Mouse (Mus musculus) megakaryocyte progenitor cell, adult 5-6 weeks (primary cell): Measurements from ENCODE around the gene Entpd8. TPM values are rescaled to one million over a fixed set of nuclear protein-coding genes. Genes with fewer than 3 reads are reported as not detected.

Source experiments
- ATAC-seq: replicated peaks from 2 replicates; pipeline ENCODE4 v1.8.0; 2016; ENCODE audit warnings: mild to moderate bottlenecking, moderate TSS enrichment, inconsistent platforms; ENCODE audit not compliant: poor library complexity
- total RNA-seq, 2 experiments: library from RNA; stranded (forward) in 1 of 2; stranded (reverse) in 1 of 2; fragments of 157-497, 149-512 nt in 1 of 2; fragments of 200-1000 nt in 1 of 2; gene quantifications; 2 replicates each; pipeline versions ENCODE4 v1.2.3 to v1.2.4; 2015 to 2017

Entpd8 gene
- total RNA-seq, 2 experiments from 2014 or later, result not detected

DNA sequence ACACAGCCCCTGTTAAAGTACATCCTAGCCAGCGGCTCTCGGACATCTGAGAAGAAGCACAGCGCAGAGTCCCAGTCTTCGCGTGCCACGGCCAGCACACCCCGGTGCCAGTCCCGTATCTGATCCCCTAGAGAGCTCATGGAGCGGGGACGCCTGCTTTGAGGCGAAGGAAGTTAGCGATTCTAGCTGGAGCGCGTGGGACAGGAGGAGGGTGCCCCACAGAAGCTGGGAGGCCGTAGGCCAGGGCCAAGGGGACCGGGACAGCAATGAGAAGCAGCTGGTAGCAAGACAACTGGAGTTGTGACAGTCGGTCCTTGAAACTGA, 14.6 kb downstream of the Entpd8 start:
- 0 out of 2 replicates have a peak, but pooled peaks have one; percentile 9 for ATAC-seq

DNA sequence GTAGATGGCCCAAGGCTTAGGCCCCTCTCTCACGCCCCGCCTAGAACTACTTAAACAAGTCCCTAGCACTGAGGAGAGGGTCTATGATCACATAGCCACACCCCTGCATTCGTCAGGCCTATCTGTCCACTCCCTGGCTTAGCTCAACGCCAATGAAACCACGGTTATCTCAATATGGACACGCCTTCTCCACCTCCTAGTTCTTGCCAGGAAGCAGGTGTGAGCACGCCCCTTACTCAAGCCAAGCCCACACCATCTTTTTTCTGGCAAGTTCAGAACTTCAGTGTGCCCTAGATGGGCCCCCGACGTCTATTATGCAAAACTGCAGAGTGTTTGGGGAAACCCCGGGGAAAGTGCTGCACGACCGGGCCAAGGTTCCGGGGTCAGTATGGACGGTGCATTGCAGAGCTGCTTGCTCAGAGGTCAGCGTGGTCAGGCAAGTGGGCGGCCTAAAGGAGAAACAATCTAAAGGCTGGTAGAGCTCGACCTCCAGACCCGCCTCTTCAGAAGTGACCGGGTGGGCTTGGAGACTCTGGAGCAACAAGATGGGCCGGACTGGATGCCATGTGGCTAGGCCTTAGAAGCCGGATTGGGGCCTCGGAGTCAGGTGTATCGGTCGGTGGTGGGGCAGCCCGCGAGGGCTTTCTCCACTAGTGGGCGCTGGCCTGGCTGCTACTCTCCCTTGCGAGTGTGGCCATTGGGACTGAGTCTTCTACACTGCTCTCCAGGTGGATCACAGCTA, 15.2 kb downstream of the Entpd8 start, which contains the start of gene Noxa1:
Noxa1 (minus strand) TSS at position 41 of the 742 bp plus-strand sequence.
- ATAC-seq, result peak; percentile 72

DNA sequence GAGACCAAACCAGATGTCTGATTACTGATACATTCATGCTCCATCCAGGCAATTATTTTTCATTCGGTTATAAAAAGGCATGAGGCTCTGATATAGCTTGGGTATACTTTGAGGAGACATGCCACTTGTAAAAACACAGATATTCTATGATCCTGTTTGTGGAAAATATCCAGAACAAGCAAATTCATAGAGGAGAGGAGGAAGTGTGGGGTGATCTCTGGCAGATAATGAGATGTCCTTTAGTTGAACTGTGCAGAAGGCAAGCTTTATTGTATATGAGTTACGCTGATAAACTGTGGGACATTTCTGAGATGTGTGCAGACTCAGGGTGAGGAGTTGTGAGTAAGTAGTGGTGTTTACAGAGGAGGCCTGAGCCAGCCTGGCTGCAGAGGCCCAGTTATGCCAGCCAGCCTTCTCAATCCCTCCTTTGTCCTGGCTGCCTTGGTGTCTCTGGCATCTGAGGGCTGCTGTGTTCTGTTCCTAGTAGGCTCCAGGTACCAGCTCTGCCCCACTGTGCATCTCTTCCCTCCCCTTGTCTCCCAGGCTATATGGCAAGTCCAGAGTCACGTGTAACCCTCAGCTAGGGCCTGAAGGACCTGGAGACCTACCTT, 18.0 kb downstream of the Entpd8 start:
- no peak for ATAC-seq

DNA sequence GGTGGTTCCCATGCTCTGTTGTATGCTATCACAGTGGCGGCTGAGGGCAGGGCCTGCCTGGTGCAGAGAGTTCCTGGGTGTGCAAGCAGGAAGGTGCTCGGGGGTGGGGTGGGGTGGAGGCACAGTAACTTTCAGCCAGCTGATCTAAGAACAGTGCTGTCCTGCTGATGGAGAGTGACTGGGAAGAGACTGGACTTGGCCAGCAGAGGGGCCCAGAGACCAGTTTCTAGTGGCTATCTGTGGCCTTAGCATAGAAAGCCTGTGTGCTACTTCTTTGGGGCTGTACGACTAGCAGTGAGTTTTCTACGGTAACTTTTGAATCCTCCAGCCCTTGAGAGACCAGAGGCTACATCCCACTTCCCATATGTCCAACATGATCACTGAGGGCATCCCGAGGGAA, 18.9 kb downstream of the Entpd8 start:
- peak; percentile 35 for ATAC-seq

DNA sequence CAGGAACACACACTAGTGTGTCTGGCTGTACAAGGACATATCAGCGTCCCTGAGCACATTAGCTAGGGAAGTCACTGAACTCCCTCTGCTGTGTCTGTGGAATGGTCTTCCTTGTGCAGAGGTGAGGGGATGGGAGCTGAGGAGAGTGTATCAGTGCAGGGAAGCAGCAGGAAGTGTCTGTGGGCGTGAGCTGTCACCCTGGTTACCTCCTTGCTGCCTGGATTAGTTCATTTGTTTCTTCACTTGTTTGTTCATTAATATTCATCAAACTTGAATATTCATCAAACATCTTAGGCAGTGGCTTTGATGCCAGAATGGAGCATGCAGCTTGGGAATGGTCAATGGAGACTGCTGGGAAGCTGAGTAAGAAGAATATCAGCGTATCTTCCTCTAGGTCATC, 19.6 kb downstream of the Entpd8 start:
- ATAC-seq, result no peak

DNA sequence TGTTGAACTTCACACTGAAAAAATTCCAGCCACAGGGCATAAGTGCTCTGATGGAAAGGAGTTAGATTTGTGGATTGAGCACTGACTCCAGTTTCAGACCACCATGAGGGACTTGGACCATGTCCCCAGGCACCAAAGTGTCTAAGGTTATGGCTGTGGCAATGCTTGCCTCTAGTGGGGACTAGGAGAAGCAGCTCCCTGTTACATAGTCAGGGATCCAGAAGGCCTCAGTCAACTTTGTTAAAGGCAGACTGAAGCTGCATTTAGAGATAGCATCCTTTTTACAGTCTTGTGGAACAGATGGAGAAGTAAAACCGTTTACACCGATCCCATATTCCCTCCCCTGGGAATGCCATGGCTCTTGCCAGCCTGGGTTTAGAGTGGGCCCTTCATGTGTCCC, 24.0 kb downstream of the Entpd8 start:
- ATAC-seq, result no peak

DNA sequence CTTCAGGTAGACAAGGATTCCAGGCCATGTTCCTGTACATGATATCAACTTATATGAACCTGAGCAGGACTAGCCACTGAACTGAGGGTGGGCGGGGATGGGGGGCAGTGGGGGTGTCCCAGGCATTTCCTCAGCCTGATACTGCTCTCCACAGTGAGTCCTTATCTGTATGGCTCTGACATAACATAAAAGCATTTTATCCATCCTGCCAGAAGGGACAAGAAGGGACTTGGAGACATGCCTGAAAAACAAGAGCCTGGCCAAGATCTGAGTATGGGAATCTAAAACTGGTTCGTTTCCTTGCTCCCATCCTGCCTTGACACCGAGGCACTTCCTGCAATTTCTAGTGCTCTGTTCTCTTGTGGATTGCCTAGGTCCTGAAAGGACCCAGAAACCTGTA, 25.9 kb downstream of the Entpd8 start:
- peak; percentile 55 for ATAC-seq

DNA sequence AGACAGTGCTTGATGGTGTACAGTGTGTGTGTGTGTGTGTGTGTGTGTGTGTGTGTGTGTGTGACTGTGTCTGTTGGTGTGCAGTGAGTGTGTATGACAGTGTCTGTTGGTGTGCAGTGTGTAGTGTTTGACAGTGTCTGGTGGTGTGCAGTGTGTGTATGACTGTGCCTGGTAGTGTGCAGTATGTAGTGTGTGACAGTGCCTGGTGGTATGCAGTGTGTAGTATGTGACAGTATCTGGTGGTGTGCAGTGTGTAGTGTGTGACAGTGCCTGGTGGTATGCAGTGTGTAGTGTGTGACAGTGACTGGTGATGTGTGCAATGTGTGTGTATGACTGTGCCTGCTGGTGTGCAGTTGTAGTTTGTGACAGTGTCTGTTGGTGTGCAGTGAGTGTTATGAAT, 29.4 kb downstream of the Entpd8 start:
- no peak for ATAC-seq

DNA sequence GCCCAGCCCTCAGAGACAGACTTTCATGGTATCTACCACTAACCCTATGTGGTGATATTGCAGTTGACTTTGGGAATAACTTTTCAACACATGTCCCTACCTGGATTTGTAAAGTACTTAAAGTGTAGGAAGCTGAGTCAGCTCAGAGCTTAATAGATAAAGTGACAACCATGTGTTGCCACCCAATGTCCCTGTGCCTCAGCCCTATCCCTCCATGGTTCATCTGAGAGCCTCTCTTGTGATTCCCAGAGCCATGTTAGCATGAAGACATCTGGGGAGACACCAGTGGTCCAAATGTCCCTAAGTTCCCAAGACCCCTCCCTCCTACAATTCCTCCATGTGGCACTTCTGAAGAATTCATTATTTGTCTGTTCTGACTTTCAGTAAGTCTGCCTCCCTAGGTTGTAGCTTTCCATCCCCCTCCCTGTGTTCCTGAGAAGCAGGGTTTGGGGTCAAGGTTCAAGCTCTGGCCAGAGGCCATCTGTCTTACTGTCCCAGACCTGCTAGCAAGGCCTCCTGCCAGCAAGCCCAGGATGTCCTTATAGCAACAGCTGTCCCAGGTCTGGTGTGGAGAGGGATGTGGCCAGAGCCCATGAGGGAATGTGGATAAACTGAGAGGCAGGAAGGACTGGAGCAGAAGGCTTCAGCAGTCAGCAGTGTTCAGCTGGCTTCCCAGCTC, 30.5 kb downstream of the Entpd8 start:
- no peak for ATAC-seq

DNA sequence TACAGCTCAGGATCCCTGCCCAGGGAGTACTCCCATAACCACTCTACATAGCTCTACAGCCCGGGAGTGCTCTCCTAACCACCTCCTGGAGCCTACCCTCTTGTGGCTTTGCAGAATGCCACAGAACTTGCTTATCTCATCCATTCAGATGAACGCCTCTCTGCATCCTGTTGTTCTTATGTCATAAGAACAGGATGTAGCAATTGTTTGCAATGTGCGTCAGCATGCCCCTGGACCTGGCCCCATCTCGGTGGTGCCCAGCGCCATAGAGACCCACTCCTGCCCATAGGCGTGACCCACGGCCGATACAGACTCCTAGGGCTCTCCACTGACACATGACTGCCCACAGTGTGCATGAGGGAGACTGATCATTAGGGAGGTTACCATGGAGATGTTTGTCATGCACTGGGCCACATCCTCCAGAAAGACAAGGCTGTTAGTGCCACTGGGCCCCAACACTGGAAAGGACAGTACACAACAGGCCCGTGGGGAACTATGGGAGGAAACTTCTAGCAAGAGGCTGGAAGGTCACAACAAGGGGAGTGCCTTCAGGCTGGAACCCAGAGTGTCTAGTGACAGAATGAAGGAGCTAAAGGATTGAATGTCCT, 31.2 kb downstream of the Entpd8 start:
- peak; percentile 75 for ATAC-seq

DNA sequence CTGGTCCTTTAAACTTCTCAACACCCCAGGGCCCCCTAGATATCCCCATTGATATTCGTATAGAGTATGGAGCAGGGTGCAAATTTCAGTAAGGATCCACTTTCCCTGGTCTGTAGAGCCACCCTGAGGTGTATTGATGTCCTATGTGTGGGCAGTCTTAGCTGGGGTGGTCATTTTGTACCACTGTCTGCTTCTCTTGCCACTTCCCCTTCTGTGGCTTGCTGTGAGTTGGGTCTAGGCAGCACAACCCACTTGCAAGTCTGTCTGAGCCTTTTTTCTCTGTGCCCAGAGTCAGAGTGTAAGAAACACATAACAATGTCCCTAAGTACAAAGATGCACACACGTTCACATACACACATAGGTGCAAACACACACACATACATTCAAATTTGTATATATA, 34.2 kb downstream of the Entpd8 start:
- no peak for ATAC-seq

DNA sequence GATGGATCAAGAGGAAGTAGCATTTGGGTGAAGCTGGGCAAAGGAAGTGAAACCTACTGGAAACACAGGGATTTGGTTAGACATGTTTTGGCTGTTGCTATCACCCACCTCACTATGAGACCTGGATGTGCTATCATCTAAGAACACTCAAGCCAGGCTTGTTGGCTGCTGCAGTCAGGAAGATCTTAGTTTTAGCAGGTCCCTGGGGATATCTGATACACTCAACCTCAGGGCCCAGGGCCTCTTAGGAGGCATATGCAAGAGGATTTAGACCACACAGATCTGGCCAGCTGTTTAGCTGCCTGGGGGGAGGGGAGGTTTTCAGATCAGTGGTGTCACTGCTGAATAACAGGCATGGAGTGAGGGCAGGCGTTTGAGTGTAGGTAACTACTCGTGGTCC, 35.3 kb downstream of the Entpd8 start:
- ATAC-seq, result peak; percentile 74

DNA sequence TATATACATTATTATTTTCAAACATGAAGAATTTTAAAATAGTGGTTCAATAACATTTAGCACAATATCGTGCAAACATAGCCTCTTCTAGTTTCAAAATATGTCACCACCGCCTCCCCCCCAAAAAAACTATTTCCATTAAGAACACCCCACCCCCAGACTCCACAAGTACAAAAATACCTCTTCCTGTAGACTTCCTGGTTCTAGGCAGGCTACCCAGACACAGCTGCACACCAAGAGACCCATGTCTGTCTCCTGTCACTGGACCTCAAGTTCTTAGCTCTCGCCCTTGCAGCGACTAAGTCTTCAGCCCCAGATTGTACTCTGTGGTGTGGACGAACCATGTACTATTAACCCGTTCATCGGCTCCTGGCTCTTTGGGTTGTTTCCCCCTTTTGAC, 40.9 kb downstream of the Entpd8 start:
- no peak for ATAC-seq

DNA sequence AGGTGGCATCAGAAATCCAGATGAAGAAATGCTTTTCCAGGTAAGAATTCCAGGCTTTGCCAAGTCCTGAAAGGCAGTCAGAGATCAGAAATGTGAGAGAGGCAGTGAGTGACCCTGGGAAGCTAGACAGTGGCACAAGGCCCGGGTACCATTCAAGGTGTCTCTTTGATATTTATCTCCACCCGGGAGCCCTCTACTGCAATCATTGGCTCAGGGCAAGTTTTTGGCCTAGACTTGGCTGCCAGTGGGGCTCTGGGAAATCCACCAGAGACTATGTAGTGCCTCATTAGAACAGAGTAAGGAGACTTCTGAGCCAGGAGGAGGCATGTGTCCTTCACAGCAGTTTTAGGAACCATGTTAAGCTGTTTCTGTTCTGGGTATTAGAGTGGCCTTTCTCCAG, 42.6 kb downstream of the Entpd8 start:
- no peak for ATAC-seq

DNA sequence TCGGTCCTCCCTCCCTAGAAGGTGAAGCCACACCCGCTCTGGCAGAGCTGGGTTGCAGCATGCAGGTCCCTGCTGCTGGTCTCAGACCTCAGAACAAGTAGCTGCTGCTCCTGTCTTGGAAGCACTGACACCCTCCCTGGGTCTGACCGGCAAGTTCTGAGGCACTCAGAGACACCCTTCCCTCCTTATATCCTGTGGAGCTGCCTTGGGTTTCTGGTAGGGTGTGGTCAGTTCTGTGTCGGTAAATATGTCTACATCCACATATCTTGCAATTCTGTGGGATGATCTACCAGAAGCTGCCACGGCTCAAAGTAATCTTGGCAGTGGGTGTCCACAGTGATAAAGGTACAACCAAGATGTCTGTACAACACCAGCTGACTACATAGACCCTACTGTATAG, 43.4 kb downstream of the Entpd8 start:
- peak; percentile 24; the same call in 1 of the 2 replicates for ATAC-seq

DNA sequence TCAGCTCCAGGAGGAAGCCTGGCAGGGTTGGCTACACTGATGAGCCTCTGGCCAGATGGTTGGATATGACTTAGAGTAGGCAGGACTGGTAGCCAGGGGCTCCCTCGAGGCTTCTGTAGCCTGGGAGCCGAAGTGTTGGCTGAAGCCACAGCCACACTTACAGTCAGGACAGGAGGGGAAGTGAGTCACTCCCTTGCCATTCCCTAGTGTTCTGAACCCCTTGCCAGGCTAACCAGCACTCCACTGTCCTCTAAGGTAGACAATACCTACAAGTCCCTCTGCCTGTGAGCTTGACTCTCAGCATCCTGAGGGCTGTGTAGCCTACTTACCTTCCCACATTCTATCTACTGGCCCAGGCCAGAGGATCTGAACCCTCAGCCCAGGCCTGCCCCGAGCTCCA, 44.3 kb downstream of the Entpd8 start:
- no peak for ATAC-seq

DNA sequence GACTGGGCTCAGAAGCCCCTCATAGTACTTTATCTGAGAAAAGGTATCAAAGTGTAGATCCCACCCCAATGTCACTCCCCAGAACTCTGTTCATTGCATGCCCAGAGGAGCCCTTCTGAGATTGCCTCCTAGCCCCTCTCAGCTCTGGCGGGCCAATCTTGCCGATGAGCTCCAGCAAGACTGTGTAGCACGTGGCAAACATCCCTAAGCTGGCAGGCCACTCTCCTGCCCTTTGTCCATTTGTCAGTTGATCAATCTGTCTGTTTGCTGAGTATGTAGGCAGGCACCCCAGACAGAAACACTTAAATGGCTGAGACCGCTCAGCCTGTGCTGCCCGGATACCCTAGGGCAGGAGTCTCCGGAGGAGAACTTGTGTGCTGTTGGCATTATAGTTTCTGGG, 45.0 kb downstream of the Entpd8 start:
- no peak for ATAC-seq

DNA sequence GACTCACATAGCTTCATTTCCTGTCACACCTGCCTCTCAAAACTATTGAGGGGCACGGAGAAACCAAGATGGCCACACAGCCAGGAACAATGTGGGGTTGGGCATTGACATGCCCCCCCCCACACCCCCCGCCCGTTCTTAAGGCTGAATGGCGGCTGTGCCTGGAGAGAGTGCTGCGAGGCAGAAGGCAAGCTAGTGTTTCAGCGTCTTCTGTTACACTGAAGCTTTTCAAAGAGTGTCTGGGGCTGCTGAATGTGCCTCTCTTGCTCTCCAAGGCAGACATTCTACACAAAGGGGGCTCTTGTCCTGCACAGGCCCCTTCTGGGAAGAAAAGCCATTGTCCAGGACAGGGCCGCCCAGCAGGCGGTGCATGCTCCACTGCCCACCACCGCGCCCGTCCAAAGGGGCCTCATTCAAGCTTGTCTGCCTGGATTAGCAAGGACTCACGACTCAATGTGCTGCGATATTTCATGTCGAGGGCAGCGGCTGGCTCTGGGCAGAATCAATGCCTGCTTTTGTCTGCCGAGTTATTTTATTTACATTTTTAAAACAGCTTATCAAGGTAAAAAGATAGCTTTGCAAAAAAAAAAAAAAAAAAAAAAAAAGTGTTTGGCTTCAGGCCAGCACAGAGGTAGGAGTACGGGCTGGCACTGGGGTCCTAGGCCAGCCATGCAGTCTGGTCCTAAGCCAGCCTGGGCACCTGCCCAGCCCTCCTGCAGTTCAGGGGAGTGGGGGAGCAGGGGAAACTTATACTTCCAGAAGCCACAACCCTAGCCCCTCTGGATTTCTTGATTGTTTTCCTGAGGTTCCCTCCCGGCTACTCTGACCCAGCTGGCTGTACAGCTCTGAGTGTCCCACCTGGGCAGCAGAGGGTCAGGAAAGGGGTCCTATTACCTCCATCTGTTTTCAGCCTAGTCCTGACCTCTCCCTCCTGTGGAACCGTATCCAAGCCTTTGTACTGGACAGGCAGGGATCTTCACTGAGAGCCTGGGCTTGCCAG, 46.2 kb downstream of the Entpd8 start:
- no peak for ATAC-seq

DNA sequence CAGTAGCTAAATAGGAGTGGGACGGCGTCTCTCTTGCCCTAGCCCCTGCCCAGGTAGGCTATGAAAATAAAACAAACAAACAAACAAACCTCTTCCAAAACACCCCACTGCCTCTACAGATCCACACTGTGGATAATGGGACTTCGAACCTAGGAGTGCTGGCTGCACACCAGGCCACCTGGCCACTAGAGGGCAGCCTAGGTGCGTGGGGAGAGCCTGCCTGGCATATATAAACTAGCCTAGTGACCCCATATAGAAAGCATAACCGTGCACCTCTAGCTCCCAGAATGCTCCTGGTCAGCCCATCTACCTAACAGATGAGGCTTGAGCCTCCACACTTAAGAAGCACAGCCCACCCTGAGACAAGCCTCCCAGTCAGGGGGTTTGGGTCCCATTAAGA, 47.1 kb downstream of the Entpd8 start:
- peak; percentile 76 for ATAC-seq

DNA sequence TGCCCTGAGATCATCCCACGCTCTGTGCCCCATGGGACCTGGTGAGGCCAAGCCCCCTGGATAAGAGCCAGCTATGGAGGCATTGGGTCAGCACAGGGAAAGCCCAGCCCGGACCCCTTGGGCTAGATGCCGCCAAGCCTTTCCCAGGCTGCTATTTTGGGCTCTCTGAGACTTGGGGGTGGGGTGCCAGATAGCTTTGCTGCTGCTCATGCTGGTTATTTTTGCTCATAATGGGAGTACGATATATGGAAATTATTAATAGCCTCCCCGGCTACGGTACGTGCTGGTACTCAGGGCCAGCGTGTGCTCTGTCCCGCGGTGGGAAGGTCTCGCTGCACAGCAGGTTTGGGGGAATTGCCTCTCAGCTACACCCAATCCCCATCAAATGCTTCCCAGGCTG, 48.0 kb downstream of the Entpd8 start:
- ATAC-seq, result no peak

DNA sequence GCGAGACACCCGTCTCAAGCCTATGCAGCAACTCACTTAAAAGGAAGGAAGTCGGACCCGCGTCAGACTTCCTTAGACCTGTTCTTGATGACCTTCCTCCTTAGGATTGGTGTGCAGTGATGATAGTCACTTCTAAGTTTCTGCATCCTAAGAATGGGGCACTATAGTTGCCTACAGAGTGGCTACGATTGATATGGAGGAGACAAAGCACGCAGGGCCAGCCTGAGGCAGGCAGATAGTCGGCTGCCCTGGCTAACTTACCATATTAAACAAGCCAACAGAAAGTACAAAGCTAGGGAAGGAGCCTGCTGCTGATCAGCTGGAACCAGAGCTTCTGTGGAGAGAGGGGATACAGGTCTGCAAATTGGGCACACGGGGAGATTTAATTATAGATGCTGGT, 51.5 kb downstream of the Entpd8 start:
- ATAC-seq, result peak; percentile 79
